Comparison of ENCODE assay signal across 10 mouse cellular contexts in the genomic region with DNA sequence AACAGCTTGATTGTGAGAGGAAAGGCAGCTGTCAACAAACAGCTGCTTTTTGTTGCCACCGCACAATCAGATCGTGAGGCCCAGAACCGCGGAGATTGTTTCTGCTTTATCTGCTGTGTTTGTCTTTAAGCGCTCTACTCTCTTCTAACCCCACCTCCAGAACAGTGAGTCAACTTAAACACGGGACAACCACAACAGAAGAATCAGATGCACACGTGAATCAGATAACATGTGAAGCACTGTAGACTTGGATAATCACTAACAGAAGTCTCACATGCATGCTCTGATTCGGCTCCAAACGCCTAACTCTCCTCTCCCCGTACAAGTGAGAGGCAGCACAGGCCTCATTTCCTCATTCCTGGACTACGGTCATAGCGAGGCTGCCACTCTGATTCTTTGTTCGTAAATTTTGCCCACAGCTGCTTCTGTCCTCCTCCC.
DNase-seq lines count a peak whose midpoint lies in the region; ATAC-seq lines count a peak whose summit lies in the region.
"Had no signal": no experiment of that assay in that cellular context is flagged by ENCODE, and none has a peak within 500 bp of the region (broad histone marks: within the 10 kb centered on the region; RNA-seq: fewer than 3 reads in every experiment).

No protein-coding gene starts in this region.

- no peaks in the 10 kb centered on the region for H3K36me3 ChIP-seq in forebrain, embryonic 14.5 days (ENCODE audit: control insufficient read depth, insufficient read depth, low read length)
- H3K36me3 ChIP-seq in kidney, embryonic 16.5 days (ENCODE audit: insufficient read depth, low read length), result no peaks in the 10 kb centered on the region
- H3K36me3 ChIP-seq in stomach, embryonic 15.5 days, result no peaks in the 10 kb centered on the region
- H3K36me3 ChIP-seq: liver, embryonic 15.5 days had no signal

- H3K4me2 ChIP-seq in forebrain, embryonic 14.5 days (ENCODE audit: low read length), result no peak overlapping the region
- no peak overlapping the region for H3K4me2 ChIP-seq in kidney, embryonic 16.5 days (replicated peaks; ENCODE audit: low read depth, low read length)
- no peak overlapping the region for H3K4me2 ChIP-seq in stomach, embryonic 15.5 days
- H3K4me2 ChIP-seq: liver, embryonic 15.5 days had no signal

- DNase-seq in retina, postnatal 1 day, result peak; percentile 10
- no peak for DNase-seq in retina, embryonic 14.5 days (ENCODE audit: low spot score)
- peak; percentile 24 for DNase-seq in forebrain, embryonic 14.5 days (ENCODE audit: low spot score)
- no peak for DNase-seq in right cerebral cortex, adult 18-20 months
- no peak for DNase-seq in right cerebral cortex, postnatal 36 days (ENCODE audit: low spot score in 2 of 2)

- no peaks in the 10 kb centered on the region for H3K27me3 ChIP-seq in forebrain, embryonic 14.5 days (replicated peaks; ENCODE audit: control insufficient read depth, insufficient read depth, low read length)
- no peaks in the 10 kb centered on the region for H3K27me3 ChIP-seq in kidney, embryonic 16.5 days (ENCODE audit: insufficient read depth, low read length)
- no peaks in the 10 kb centered on the region for H3K27me3 ChIP-seq in stomach, embryonic 15.5 days (replicated peaks)
- H3K27me3 ChIP-seq: liver, embryonic 15.5 days had no signal

- H3K4me3 ChIP-seq in forebrain, embryonic 14.5 days (ENCODE audit: low read depth, low read length), result no peak overlapping the region
- H3K4me3 ChIP-seq in kidney, embryonic 16.5 days (ENCODE audit: low read length), result no peak overlapping the region
- H3K4me3 ChIP-seq in stomach, embryonic 15.5 days (replicated peaks), result no peak overlapping the region
- H3K4me3 ChIP-seq: erythroblast, embryonic 14.5 days; liver, embryonic 15.5 days had no signal

- WGBS in forebrain, embryonic 14.5 days, result 61% methylated on average over 13 of the region's 13 CpGs
- 33% methylated on average over 13 of the region's 13 CpGs for WGBS in kidney, embryonic 16.5 days
- 16% methylated on average over 13 of the region's 13 CpGs for WGBS in stomach, embryonic 15.5 days

- H3K27ac ChIP-seq in forebrain, embryonic 14.5 days (ENCODE audit: low read depth, low read length), result no peak overlapping the region
- H3K27ac ChIP-seq in kidney, embryonic 16.5 days (ENCODE audit: low read length), result peak overlapping the region; percentile 22; the same call in 1 of the 2 replicates
- H3K27ac ChIP-seq in stomach, embryonic 15.5 days, result peak overlapping the region; percentile 52; the same call in 1 of the 2 replicates
- H3K27ac ChIP-seq: liver, embryonic 15.5 days had no signal

- H3K9ac ChIP-seq in forebrain, embryonic 14.5 days (ENCODE audit: low read length), result no peak overlapping the region
- no peak overlapping the region for H3K9ac ChIP-seq in kidney, embryonic 16.5 days (replicated peaks; ENCODE audit: low read length)
- H3K9ac ChIP-seq in stomach, embryonic 15.5 days, result no peak overlapping the region
- H3K9ac ChIP-seq: liver, embryonic 15.5 days had no signal

- no peaks in the 10 kb centered on the region for H3K9me3 ChIP-seq in forebrain, embryonic 14.5 days (replicated peaks; ENCODE audit: control insufficient read depth, low read length)
- H3K9me3 ChIP-seq in kidney, embryonic 16.5 days (ENCODE audit: low read length), result no peaks in the 10 kb centered on the region
- no peaks in the 10 kb centered on the region for H3K9me3 ChIP-seq in stomach, embryonic 15.5 days
- H3K9me3 ChIP-seq: liver, embryonic 15.5 days had no signal

- H3K4me1 ChIP-seq in forebrain, embryonic 14.5 days (ENCODE audit: control insufficient read depth, insufficient read depth, low read length), result peaks cover 4% of the 10 kb centered on the region; the same call in 1 of the 2 replicates
- peaks cover 12% of the 10 kb centered on the region; the same call in 1 of the 2 replicates for H3K4me1 ChIP-seq in kidney, embryonic 16.5 days (ENCODE audit: insufficient read depth, low read length)
- peaks cover 8% of the 10 kb centered on the region; the same call in 1 of the 2 replicates for H3K4me1 ChIP-seq in stomach, embryonic 15.5 days
- H3K4me1 ChIP-seq: liver, embryonic 15.5 days had no signal

- peak; percentile 34; the same call in 1 of the 2 replicates for ATAC-seq in forebrain, embryonic 14.5 days
- ATAC-seq in kidney, embryonic 16.5 days (ENCODE audit: low FRiP score, low TSS enrichment), result peak; percentile 54; the same call in 1 of the 2 replicates
- peak; percentile 71; the same call in 1 of the 2 replicates for ATAC-seq in stomach, embryonic 15.5 days (ENCODE audit: insufficient read depth, low FRiP score, low read depth)
- no peak for ATAC-seq in activated CD4-positive, CD25-positive, alpha-beta regulatory T cell, adult 4 months

Comparison
In these comparisons a context has a peak if more than half of its experiments do, and no peak if none do; other contexts are left out.
1. DNase-seq: peak in retina, postnatal 1 day (single experiment) and forebrain, embryonic 14.5 days (single experiment); none in retina, embryonic 14.5 days (single experiment), right cerebral cortex, adult 18-20 months (single experiment) and right cerebral cortex, postnatal 36 days (0 of 2).